Mouse (Mus musculus): ENCODE data around the gene Gnptab.

DNA sequence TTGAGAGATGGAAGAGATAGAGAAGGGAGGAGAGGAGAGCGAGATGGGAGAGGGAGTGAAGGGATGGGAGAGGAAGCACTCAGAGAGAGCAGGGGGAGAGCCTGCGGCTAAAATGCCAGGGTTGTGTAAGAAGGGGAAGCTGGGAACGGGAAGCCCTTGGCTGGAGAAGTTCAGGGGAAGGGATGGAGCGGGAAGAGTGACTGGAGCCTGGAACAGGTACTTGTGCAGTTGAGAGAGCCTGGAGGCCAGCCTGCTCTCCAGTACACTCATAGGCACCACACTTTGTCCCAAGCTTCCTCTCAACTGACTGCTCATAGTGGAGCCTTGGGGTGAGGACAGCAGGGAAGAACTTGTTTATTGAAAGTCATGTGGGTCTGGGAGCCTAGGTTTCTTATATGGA is 4.5 kb downstream of the Gnptab start:
- TF ChIP-seq MAFK (IDR thresholded peaks at IDR 0.05; ENCODE audit: insufficient read depth, low read depth, low read length) (no peak), ZC3H11A (IDR thresholded peaks at IDR 0.05; ENCODE audit: borderline replicate concordance, low read depth, low read length) (no peak), CHD2 (IDR thresholded peaks at IDR 0.05; ENCODE audit: low read depth, low read length) (no peak), HCFC1 (IDR thresholded peaks at IDR 0.05; ENCODE audit: borderline replicate concordance, insufficient read depth, low read length) (no peak), ZNF384 (IDR thresholded peaks at IDR 0.05; ENCODE audit: low read depth, low read length) (no peak)

Data from ES-E14 (cell line).